Mouse (Mus musculus) cortical plate, adult 2 months (tissue): Measurements from ENCODE around the gene Hrct1. TPM values are rescaled to one million over a fixed set of nuclear protein-coding genes. Genes with fewer than 3 reads are reported as not detected.
A peak's percentile ranks its signal among the peaks of the same experiment; 100 is the strongest.

Experiments
- H3K27ac ChIP-seq: fragments of 200-500 bp; 2 replicates; pipeline ENCODE4 v1.5.1; 2012; ENCODE audit warnings: low read length, control low read depth, inconsistent platforms; ENCODE audit not compliant: insufficient read depth
- H3K4me1 ChIP-seq: fragments of 200-500 bp; 2 replicates; pipeline ENCODE4 v1.6.1; 2011; ENCODE audit warnings: low read length; ENCODE audit not compliant: control insufficient read depth, insufficient read depth
- H3K4me3 ChIP-seq: fragments of 200-500 bp; 2 replicates; pipeline ENCODE4 v1.5.1; 2011; ENCODE audit warnings: mild to moderate bottlenecking, low read length, control low read depth; ENCODE audit not compliant: insufficient read depth
- CTCF ChIP-seq: fragments of 200-500 bp; IDR thresholded peaks from 2 replicates; pipeline ENCODE4 v1.5.1; 2011; ENCODE audit warnings: mild to moderate bottlenecking, control low read depth, low read length; ENCODE audit not compliant: insufficient read depth; ENCODE audit errors: extremely low read depth
- POLR2A ChIP-seq: fragments of 200-500 bp; IDR thresholded peaks from 2 replicates; pipeline ENCODE4 v1.6.1; 2011; ENCODE audit warnings: mild to moderate bottlenecking, low read length, control low read depth; ENCODE audit not compliant: insufficient read depth; ENCODE audit errors: extremely low read depth
- polyA plus RNA-seq: library from polyadenylated mRNA; depleted of rRNA; stranded (reverse); fragments of >200 nt; gene quantifications from 2 replicates; pipeline ENCODE4 v1.2.3, GENCODE M21; 2012

The Hrct1 gene
- polyA plus RNA-seq, 1 experiment: 1.8 TPM

DNA sequence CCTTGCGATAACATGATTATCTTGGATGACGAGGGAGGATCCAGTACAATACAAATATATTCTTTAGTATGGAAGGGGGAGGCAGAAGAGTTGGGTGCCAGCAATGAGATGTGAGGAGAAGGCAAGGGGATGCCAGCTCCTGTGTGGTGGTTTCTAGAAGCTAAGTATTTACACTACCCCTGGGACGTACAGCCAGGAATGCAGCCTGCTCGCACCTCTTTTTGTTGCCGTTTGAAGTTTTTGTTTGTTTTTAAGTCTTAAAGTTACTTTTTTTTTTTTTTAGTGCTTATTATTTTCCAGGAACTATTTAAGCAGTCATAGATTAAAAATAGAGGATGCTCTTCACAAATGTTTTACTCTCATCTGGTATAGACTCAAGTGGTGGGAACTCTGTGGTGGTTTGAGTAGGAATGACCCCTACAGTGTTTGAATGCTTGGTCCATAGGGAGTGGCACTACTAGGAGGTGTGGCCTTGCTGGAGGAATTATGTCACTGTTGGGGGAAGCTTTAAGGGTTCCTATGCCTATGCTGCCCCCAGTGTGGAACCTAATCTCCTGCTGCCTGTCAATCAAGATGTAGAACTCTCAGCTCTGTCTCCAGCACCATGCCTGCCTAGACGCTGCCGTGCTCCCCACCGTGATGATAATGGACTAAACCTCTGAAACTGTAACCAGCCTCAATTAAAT lies 12.1 kb downstream of the Hrct1 start:
- Histone ChIP-seq H3K27ac (no peak overlapping the region), H3K4me3 (no peak overlapping the region), H3K4me1 (no peaks in the 10 kb centered on the region)
- TF ChIP-seq CTCF: no peak
- TF ChIP-seq POLR2A: no peak

DNA sequence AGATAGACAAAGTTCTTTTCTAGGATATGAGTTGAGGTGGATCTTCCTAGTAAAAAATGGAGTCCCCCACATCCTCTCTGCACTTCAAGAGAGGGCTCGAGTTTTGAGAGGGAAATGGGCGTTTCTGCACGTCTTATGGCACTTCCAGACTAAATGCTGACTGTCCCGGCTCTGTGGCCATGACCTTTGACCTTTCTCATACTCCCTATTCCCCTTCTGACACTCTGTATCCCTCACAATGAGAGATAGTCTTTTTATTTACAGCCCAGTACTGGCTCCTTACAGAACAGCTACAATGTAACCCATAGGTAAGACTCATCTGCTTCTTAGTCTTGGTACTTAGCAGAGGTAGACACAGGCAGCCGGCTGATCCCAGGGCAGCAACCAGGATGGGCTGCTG lies 14.5 kb downstream of the Hrct1 start:
- Histone ChIP-seq H3K27ac (no peak overlapping the region), H3K4me1 (no peaks in the 10 kb centered on the region), H3K4me3 (no peak overlapping the region)
- TF ChIP-seq CTCF (no peak), POLR2A (no peak)

DNA sequence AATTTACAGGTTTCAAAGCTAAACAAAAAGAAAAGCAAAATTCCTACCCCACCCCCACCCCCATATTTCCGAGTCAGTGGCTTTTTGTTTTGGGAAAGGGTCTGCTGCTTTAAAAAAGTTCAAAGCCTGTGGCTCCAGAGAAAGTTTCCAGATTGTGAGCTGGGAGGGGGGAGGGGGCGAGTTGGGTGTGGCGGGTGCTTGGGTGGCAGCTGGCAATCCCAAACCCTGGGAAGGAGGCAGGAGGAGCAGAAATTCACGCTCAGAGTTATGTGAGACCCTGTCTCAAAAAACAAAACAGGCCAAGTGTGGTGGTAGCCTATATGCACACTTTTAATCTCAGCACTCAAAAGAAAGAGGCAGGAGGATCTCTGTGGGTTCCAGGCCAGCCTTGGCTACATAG lies 15.6 kb downstream of the Hrct1 start:
- H3K4me1 ChIP-seq: no peaks in the 10 kb centered on the region
- TF ChIP-seq POLR2A (no peak), CTCF (no peak)
- no peak overlapping the region for H3K27ac ChIP-seq
- no peak overlapping the region for H3K4me3 ChIP-seq

DNA sequence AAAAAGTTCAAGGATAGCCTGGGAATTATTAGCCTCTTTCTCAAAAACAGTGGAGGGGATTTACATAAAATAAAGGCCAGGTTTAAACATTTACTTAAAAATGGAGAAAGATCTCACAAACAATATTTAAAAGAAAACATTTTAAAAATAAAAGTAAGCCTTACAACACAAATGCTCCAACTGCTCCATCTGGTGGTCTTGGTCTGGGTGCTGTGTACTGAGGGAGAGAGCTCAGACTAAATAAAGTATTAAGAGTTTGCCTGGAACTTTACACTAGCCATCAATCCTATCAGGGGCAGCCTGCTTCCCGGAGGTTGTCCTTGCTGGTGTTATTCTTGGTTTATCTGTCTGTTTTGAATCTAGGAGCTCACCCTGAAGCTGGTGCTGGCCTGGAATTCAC lies 16.1 kb downstream of the Hrct1 start:
- H3K4me3 ChIP-seq: no peak overlapping the region
- TF ChIP-seq CTCF: peak; percentile 23; the same call in 1 of the 2 replicates
- no peak for TF ChIP-seq POLR2A
- H3K4me1 ChIP-seq: no peaks in the 10 kb centered on the region
- H3K27ac ChIP-seq: no peak overlapping the region

DNA sequence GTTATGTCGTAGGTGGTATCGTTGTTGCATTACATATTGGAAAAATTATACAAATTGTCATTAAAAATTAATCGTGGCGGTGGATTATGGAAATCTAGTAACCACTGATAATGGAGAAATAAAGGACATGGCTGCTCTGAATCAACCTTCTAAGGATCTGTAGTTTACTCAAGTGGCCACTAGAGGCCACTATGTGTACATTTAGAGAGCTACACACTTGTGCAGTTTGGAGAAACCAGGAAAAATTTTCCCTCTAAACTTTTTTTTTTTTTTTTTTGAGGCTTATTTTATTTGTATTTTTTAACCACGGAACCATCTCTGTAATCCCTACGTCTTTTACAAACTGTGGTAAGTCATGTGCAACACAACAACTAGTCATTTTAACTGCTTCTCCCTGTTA lies 18.2 kb downstream of the Hrct1 start:
- Histone ChIP-seq H3K27ac (no peak overlapping the region), H3K4me3 (no peak overlapping the region), H3K4me1 (no peaks in the 10 kb centered on the region)
- TF ChIP-seq POLR2A (no peak), CTCF (0 out of 2 replicates have a peak, but pooled peaks have one; percentile 9)

DNA sequence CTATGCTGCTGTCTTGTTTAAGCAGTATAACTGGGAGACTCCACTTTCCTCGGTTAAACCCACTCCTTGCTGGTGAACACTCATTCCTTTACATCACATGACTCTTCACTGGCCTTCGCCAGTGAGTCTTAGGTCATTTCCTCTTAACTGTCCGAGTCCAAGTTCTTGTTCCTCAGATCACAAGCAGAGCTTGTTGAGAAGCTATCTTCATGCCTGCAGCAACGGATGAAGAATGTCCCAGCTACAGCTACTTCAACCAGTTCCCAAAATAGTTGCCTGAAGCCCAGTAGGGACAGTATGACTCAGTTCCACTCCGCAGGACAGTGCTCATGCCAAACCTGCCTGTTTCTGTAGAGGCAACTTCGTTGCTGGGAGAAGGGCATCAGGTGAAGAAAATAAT lies 30.2 kb downstream of the Hrct1 start:
- H3K4me1 ChIP-seq: no peaks in the 10 kb centered on the region
- TF ChIP-seq POLR2A: no peak
- TF ChIP-seq CTCF: no peak
- H3K4me3 ChIP-seq: no peak overlapping the region
- no peak overlapping the region for H3K27ac ChIP-seq

DNA sequence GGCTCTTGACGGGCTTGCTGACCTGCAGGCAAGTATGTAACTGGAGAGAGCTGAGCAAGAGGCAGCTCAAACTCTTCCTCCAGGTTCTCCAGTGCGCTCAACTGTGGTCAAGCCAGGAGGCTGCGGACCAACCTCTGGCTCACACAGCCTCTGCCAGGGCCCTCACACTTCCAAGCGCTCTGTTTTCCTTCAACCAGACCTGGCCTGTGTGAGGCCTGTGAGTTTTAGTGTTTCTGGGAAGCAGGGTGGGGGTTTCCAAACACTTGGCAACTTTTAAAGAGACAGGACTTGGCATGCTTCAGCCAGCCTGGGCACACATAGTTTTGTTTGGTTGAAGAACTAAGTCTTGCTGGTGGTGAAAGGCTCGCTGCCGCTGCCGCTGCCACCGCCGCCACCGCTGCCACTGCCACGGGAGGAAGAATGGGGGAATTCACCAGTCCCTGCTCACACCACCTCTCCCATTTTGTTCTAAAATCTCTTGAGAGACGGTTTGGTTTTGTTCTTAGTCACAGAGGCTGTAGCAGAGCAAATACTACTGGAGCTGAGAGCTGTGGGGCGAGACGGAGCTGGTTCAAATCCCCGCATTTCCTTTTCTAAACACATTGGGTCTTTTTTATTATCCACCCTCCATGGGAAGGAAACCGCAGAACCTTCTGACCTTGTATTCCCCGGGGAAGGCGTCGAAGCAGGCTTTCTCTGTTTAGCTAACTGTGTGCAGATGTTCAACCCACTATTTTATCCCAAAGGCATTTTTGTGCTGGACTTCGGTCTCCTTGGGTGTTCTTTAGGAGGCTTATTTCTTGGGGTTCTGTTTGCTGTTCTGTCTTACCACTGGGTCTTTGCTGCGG lies 32.8 kb downstream of the Hrct1 start:
- Histone ChIP-seq H3K4me1 (no peaks in the 10 kb centered on the region), H3K4me3 (no peak overlapping the region), H3K27ac (no peak overlapping the region)
- TF ChIP-seq POLR2A (no peak), CTCF (no peak)

DNA sequence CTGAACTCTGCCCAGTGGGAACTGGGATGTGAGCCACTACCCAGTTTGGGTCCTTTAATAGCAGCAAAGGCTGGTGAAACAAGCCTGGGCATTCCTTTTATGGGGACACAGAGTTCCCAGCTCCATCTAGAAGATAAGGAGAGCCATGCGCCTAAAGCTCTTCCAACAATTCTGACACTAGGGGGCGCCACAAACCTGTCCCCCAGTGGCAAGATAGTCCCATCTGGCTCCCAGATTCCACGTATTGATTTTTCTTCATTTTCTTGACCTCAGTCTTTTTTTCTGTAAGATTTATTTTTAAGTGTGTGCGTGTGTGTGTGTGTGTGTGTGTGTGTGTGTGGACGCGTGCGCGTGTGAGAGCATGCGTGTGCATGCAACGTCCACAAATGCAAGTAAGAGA lies 33.5 kb downstream of the Hrct1 start:
- no peak overlapping the region for H3K4me3 ChIP-seq
- no peak overlapping the region for H3K27ac ChIP-seq
- no peak for TF ChIP-seq POLR2A
- TF ChIP-seq CTCF: peak; percentile 43
- H3K4me1 ChIP-seq: no peaks in the 10 kb centered on the region

DNA sequence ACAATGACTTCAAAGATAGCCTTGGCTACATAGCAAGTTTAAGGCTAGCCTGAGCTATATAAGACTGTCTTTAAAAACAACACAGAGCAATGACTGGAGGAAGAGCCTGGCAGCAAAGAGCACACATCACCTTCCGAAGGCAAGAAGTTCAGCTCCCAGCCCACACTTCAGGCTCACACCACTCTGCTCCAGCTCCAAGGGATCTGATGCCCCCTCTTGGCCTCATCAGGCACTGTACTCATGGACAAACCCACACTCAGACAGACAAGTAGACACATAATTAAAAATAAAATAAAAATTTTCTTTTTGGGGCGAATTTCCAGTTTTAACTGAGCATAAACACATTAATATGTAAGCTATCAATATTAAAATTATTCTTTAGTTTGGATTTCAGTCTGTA lies 34.3 kb downstream of the Hrct1 start:
- H3K4me3 ChIP-seq: no peak overlapping the region
- H3K4me1 ChIP-seq: no peaks in the 10 kb centered on the region
- H3K27ac ChIP-seq: no peak overlapping the region
- TF ChIP-seq CTCF (no peak), POLR2A (no peak)

DNA sequence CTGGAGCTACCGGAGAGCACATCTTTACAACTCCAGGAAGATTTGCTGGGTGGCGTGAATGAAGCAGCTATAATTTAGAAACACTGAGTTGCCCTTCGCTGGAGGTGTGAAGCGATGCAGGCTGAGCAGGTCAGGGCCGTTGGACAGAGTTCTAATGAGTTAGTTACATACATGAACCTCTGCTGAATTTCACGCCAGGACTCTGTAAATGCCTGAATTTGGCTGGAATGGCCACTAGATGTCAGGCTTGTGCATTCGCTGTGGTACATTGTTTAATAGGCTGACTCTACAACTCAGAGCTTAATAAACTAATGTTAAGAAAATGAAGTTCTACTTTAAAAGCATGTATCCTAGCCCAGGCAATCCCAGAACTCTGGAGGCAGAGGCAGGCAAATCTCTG lies 36.4 kb downstream of the Hrct1 start:
- no peak overlapping the region for H3K4me3 ChIP-seq
- H3K27ac ChIP-seq: no peak overlapping the region
- no peaks in the 10 kb centered on the region for H3K4me1 ChIP-seq
- TF ChIP-seq POLR2A (no peak), CTCF (peak; percentile 84)
